In the genomic region with DNA sequence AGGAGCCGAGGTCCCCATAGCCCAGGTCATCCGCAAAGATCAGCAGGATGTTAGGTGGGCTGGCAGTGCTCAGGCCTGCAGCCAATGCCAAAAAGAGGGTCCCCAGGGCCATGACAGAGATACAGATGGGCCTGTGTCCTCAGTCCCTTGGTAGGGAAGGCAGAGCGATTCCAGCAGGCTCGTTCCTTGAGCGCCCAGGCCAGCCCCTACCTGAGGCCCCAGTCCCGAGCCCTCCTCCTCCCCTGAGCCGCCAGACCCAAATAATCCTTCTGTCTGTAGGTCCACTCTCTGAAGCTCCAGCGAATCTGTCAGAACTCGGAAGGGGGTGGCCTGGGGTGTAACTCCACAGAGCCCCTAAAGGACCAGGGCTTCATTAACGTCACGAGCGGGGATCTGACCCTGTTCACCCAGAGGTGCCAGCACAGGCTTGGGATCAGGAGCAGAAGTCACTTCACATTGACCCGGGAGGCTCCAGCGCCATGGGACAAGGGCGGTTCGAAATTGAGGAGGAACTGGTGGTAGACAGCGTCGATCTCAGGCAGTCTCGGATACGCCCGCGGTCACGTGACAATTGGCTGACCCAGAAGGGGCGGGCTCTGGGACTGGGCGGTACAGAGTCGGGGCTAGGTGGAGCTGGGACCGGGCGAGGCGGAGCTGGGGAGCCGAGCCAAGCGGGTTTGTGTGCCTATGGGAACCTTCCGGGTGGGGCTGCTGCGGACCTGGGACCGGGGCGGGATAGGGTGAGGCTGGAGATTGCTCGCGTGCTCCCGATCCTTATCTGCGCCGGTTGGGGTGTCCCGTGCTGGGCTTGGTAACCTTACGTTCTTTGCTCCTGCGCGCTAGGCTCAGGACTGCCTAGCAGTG, we compare ENCODE assay signal across 8 mouse cellular contexts. TPM values are rescaled to one million over a fixed set of nuclear protein-coding genes. Genes with fewer than 3 reads are reported as not detected.
A peak's percentile ranks its signal among the peaks of the same experiment; 100 is the strongest.
DNase-seq lines count a peak whose midpoint lies in the region; ATAC-seq and TF ChIP-seq lines count a peak whose summit lies in the region.

No protein-coding gene starts in this region.

- peak; percentile 31; the same call in 1 of the 2 replicates for TF ChIP-seq POLR2A in bone marrow macrophage, adult 2 months (IDR thresholded peaks at IDR 0.05; ENCODE audit: borderline replicate concordance, low read depth, low read length)
- peak; percentile 95 for TF ChIP-seq POLR2A in embryonic fibroblast, embryonic 13.5 days (IDR thresholded peaks at IDR 0.05; ENCODE audit: low read depth, low read length)

- peaks cover 15% of the 10 kb centered on the region for H3K4me1 ChIP-seq in bone marrow macrophage, adult 2 months (ENCODE audit: control insufficient read depth, insufficient read depth, low read length)
- H3K4me1 ChIP-seq in embryonic fibroblast, embryonic 13.5 days (ENCODE audit: control insufficient read depth, insufficient read depth, low read length), result peaks cover 5% of the 10 kb centered on the region
- peaks cover 14% of the 10 kb centered on the region for H3K4me1 ChIP-seq in kidney, embryonic 15.5 days

- no peaks in the 10 kb centered on the region for H3K36me3 ChIP-seq in kidney, embryonic 15.5 days

- H3K27ac ChIP-seq in bone marrow macrophage, adult 2 months (ENCODE audit: insufficient read depth, low read depth, low read length), result peak overlapping the region; percentile 14
- H3K27ac ChIP-seq in embryonic fibroblast, embryonic 13.5 days (ENCODE audit: insufficient read depth, low read length), result peak overlapping the region; percentile 23
- peak overlapping the region; percentile 89 for H3K27ac ChIP-seq in kidney, embryonic 15.5 days

- DNase-seq in 416B (ENCODE audit: low read depth) (peak; percentile 96), liver (peak; percentile 95)
- DNase-seq in heart, adult 9 months (ENCODE audit: low spot score in 2 of 2), result peak; percentile 96 to 97
- DNase-seq in spleen, postnatal 4 days (ENCODE audit: low spot score in 2 of 2), result peak; percentile 91 to 93

- 9% methylated on average over 44 of the region's 44 CpGs for WGBS in kidney, embryonic 15.5 days

- H3K27me3 ChIP-seq in kidney, embryonic 15.5 days, result no peaks in the 10 kb centered on the region

- ATAC-seq in kidney, embryonic 15.5 days (replicated peaks; ENCODE audit: low FRiP score), result peak; percentile 98
- peak; percentile 92 for ATAC-seq in monocyte, adult 5-6 weeks (replicated peaks; ENCODE audit: insufficient number of reproducible peaks, low FRiP score, low TSS enrichment, poor library complexity, severe bottlenecking)

- H3K9me3 ChIP-seq in kidney, embryonic 15.5 days (replicated peaks), result no peaks in the 10 kb centered on the region

- H3K4me2 ChIP-seq in kidney, embryonic 15.5 days, result peak overlapping the region; percentile 86

- peak overlapping the region; percentile 71 for H3K4me3 ChIP-seq in bone marrow macrophage, adult 2 months (ENCODE audit: insufficient read depth, low read length)
- peak overlapping the region; percentile 57 for H3K4me3 ChIP-seq in embryonic fibroblast, embryonic 13.5 days (ENCODE audit: insufficient read depth, low read length)
- H3K4me3 ChIP-seq in kidney, embryonic 15.5 days (replicated peaks), result peak overlapping the region; percentile 70

- peak overlapping the region; percentile 57 for H3K9ac ChIP-seq in kidney, embryonic 15.5 days

- no peak for TF ChIP-seq CTCF in bone marrow macrophage, adult 2 months (IDR thresholded peaks at IDR 0.05; ENCODE audit: low read depth, low read length)
- TF ChIP-seq CTCF in embryonic fibroblast, embryonic 13.5 days (IDR thresholded peaks at IDR 0.05; ENCODE audit: borderline replicate concordance, insufficient read depth, low read length), result no peak

RNA-seq across cellular contexts. Expression of a gene that starts 1.4 kb away (rescaled TPM):
- polyA plus RNA-seq in bone marrow macrophage, adult 2 months (2012; ENCODE audit: insufficient read depth, insufficient read length, missing spikeins), result 30.4 and 33.6 TPM in 2 replicates
- 41.6 and 42.5 TPM in 2 replicates for polyA plus RNA-seq in embryonic fibroblast, embryonic 13.5 days (2011; ENCODE audit: insufficient read length, low read depth, missing spikeins)
- polyA plus RNA-seq in kidney, embryonic 15.5 days (2015; fragmentation: Nextera tagmentation; extraction: Ambion mirVana), result 14.4 and 18.7 TPM in 2 replicates
- 11.2 to 12.6 TPM (median 11.7 TPM) in 3 replicates for total RNA-seq in monocyte, adult 5-6 weeks (2017)

RNA-seq across cellular contexts. Expression of a gene that starts 22.1 kb away (rescaled TPM):
- not detected in 2 replicates for polyA plus RNA-seq in bone marrow macrophage, adult 2 months (2012; ENCODE audit: insufficient read depth, insufficient read length, missing spikeins)
- polyA plus RNA-seq in embryonic fibroblast, embryonic 13.5 days (2011; ENCODE audit: insufficient read length, low read depth, missing spikeins), result 0.49 TPM in 1 of 2 replicates, not detected in the other
- polyA plus RNA-seq in kidney, embryonic 15.5 days (2015; fragmentation: Nextera tagmentation; extraction: Ambion mirVana), result 0.77 and 1.7 TPM in 2 replicates
- not detected in 3 replicates for total RNA-seq in monocyte, adult 5-6 weeks (2017)

RNA-seq across cellular contexts. Expression of a gene that starts 23.6 kb away (rescaled TPM):
- polyA plus RNA-seq in bone marrow macrophage, adult 2 months (2012; ENCODE audit: insufficient read depth, insufficient read length, missing spikeins), result not detected in 2 replicates
- 2.3 and 2.7 TPM in 2 replicates for polyA plus RNA-seq in embryonic fibroblast, embryonic 13.5 days (2011; ENCODE audit: insufficient read length, low read depth, missing spikeins)
- polyA plus RNA-seq in kidney, embryonic 15.5 days (2015; fragmentation: Nextera tagmentation; extraction: Ambion mirVana), result 1.8 and 2.2 TPM in 2 replicates
- total RNA-seq in monocyte, adult 5-6 weeks (2017), result not detected in 3 replicates

RNA-seq across cellular contexts. Expression of a gene that starts 46.1 kb away (rescaled TPM):
- 115 and 138 TPM in 2 replicates for polyA plus RNA-seq in bone marrow macrophage, adult 2 months (2012; ENCODE audit: insufficient read depth, insufficient read length, missing spikeins)
- polyA plus RNA-seq in embryonic fibroblast, embryonic 13.5 days (2011; ENCODE audit: insufficient read length, low read depth, missing spikeins), result 29.4 and 33.1 TPM in 2 replicates
- polyA plus RNA-seq in kidney, embryonic 15.5 days (2015; fragmentation: Nextera tagmentation; extraction: Ambion mirVana), result 57.2 and 62.0 TPM in 2 replicates
- total RNA-seq in monocyte, adult 5-6 weeks (2017), result 95.3 to 120 TPM (median 95.5 TPM) in 3 replicates

RNA-seq across cellular contexts. Expression of a gene that starts 46.3 kb away (rescaled TPM):
- polyA plus RNA-seq in bone marrow macrophage, adult 2 months (2012; ENCODE audit: insufficient read depth, insufficient read length, missing spikeins), result 0.94 and 1.1 TPM in 2 replicates
- polyA plus RNA-seq in embryonic fibroblast, embryonic 13.5 days (2011; ENCODE audit: insufficient read length, low read depth, missing spikeins), result 1.6 TPM in 1 of 2 replicates, not detected in the other
- 0.15 TPM in 1 of 2 replicates, not detected in the other for polyA plus RNA-seq in kidney, embryonic 15.5 days (2015; fragmentation: Nextera tagmentation; extraction: Ambion mirVana)
- total RNA-seq in monocyte, adult 5-6 weeks (2017), result 0.76 to 1.2 TPM in 2 of 3 replicates, not detected in the other

Comparison
In these comparisons a context has a peak if more than half of its experiments do, and no peak if none do; other contexts are left out.
1. Peak in every context shown above with its lines: DNase-seq, ATAC-seq, H3K4me3 ChIP-seq and H3K27ac ChIP-seq.
2. H3K27ac ChIP-seq: peak in every context shown above with its lines; median percentile 89 in kidney, embryonic 15.5 days; 23 in embryonic fibroblast, embryonic 13.5 days; 14 in bone marrow macrophage, adult 2 months.